Mouse (Mus musculus) C2C12 (cell line): ENCODE data around the gene Rangrf. TPM values are rescaled to one million over a fixed set of nuclear protein-coding genes. Genes with fewer than 3 reads are reported as not detected.
"Not testable (repeated sequence)": the region's sequence is repeated elsewhere in the genome, so short reads cannot be mapped to it uniquely, and the experiment has no call there.

Source experiments
- H3K27me3 ChIP-seq: one replicate; pipeline ENCODE4 v1.6.1; 2011; ENCODE audit not compliant: control insufficient read depth, insufficient read depth, insufficient read length
- H3K36me3 ChIP-seq: one replicate; pipeline ENCODE4 v1.6.1; 2011; ENCODE audit not compliant: control insufficient read depth, insufficient read depth
- H3K4me3 ChIP-seq: one replicate; pipeline ENCODE4 v1.5.1; 2011; ENCODE audit warnings: mild to moderate bottlenecking, control low read depth; ENCODE audit not compliant: poor library complexity, insufficient read depth, severe bottlenecking
- H3K79me2 ChIP-seq: one replicate; pipeline ENCODE4 v1.6.1; 2011; ENCODE audit not compliant: control insufficient read depth, insufficient read depth
- H3K79me3 ChIP-seq: one replicate; pipeline ENCODE4 v1.6.1; 2011; ENCODE audit warnings: low read depth, control low read depth
- H3ac ChIP-seq: one replicate; pipeline ENCODE3; 2011; ENCODE audit warnings: low read depth; ENCODE audit not compliant: control insufficient read depth, insufficient read length
- CEBPB ChIP-seq: IDR thresholded peaks from one replicate; pipeline ENCODE4 v1.6.1; 2011; ENCODE audit warnings: low read depth, mild to moderate bottlenecking, control low read depth, moderate library complexity
- CTCF ChIP-seq: IDR thresholded peaks from one replicate; pipeline ENCODE4 v1.5.1; 2011; ENCODE audit not compliant: control insufficient read depth, insufficient read depth, insufficient read length
- FOSL1 ChIP-seq: IDR thresholded peaks from one replicate; pipeline ENCODE4 v1.8.0; 2011; ENCODE audit warnings: mild to moderate bottlenecking, low read length; ENCODE audit not compliant: poor library complexity, insufficient read depth, severe bottlenecking
- MAX ChIP-seq: IDR thresholded peaks from one replicate; pipeline ENCODE4 v1.6.1; 2011; ENCODE audit warnings: mild to moderate bottlenecking, control low read depth
- MYOD1 ChIP-seq: IDR thresholded peaks from one replicate; pipeline ENCODE4 v1.6.1; 2011; ENCODE audit warnings: low read depth; ENCODE audit not compliant: control insufficient read depth, insufficient read length
- MYOG ChIP-seq: IDR thresholded peaks from one replicate; pipeline ENCODE4 v1.6.1; 2011; ENCODE audit not compliant: control insufficient read depth, insufficient read length; ENCODE audit errors: extremely low read depth
- USF1 ChIP-seq: IDR thresholded peaks from one replicate; pipeline ENCODE4 v1.6.1; 2011; ENCODE audit warnings: low read depth, mild to moderate bottlenecking, control low read depth, moderate library complexity
- polyA plus RNA-seq: library from polyadenylated mRNA; unstranded; fragments of >200 nt; fragmentation: generic; extraction: Trizol; gene quantifications from one replicate; pipeline ENCODE4 v1.2.1, GENCODE M21; 2012; ENCODE audit warnings: missing spikeins

Rangrf gene
- polyA plus RNA-seq, 1 experiment = 76.2 TPM

- no peaks in the 10 kb centered on the region for H3K79me3 ChIP-seq
- no peak for TF ChIP-seq FOSL1
- no peak for TF ChIP-seq CTCF
- TF ChIP-seq MYOG = no peak
- no peak for TF ChIP-seq MYOD1
- TF ChIP-seq USF1 = no peak
- TF ChIP-seq MAX = no peak
- TF ChIP-seq CEBPB = no peak
- H3ac ChIP-seq = no peak overlapping the region
- no peak overlapping the region for H3K4me3 ChIP-seq
- no peaks in the 10 kb centered on the region for H3K79me2 ChIP-seq
- H3K27me3 ChIP-seq = no peaks in the 10 kb centered on the region
- peaks cover 8% of the 10 kb centered on the region for H3K36me3 ChIP-seq
Observed at GRCm38 (mm10) chr11:68980919-68981318, 5.9 kb upstream of the Rangrf start.

DNA sequence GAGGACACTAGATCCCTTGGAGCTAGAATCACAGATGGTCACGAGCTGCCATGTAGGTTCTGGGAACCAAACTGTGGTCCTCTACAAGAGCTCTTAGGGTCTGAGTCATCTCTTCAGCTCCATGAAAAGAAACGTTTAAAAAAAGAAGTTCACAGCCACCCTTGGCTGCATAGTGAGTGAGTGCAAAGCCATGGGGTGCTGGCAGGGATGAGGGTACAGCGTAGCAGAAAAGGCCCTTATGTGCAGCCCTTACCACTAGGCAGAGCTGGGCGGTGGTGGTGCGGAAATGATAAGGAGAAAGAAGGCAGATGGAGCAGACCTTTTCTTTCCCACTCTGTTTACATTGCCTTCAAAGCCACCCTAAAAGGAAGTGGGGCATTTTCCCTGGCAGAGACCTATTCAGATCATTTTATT is 4.3 kb upstream of the Rangrf start:
- no peak overlapping the region for H3ac ChIP-seq
- no peak for TF ChIP-seq MYOD1
- no peak for TF ChIP-seq MAX
- TF ChIP-seq USF1 = no peak
- TF ChIP-seq MYOG = no peak
- TF ChIP-seq FOSL1 = no peak
- TF ChIP-seq CEBPB = no peak
- no peak for TF ChIP-seq CTCF
- no peaks in the 10 kb centered on the region for H3K27me3 ChIP-seq

GRCm38 (mm10) chr11:68975601-68976000 is 616 bp upstream of the Rangrf start:
- Histone ChIP-seq H3K36me3 (no peaks in the 10 kb centered on the region), H3ac (no peak overlapping the region), H3K79me3 (no peaks in the 10 kb centered on the region), H3K79me2 (no peaks in the 10 kb centered on the region), H3K4me3 (no peak overlapping the region), H3K27me3 (no peaks in the 10 kb centered on the region)
- no peak for TF ChIP-seq CTCF
- no peak for TF ChIP-seq FOSL1
- TF ChIP-seq MYOG = no peak
- no peak for TF ChIP-seq CEBPB
- TF ChIP-seq MAX = no peak
- TF ChIP-seq MYOD1 = no peak
- no peak for TF ChIP-seq USF1

More for the DNA sequence above, 4.3 kb upstream of the Rangrf start:
- Histone ChIP-seq H3K79me3 (no peaks in the 10 kb centered on the region), H3K4me3 (no peak overlapping the region), H3K79me2 (no peaks in the 10 kb centered on the region), H3K36me3 (no peaks in the 10 kb centered on the region)

- TF ChIP-seq USF1 (no peak), MYOG (no peak), CEBPB (no peak), MAX (no peak), MYOD1 (no peak), CTCF (no peak), FOSL1 (no peak)
- Histone ChIP-seq H3K4me3 (peak overlapping the region; percentile 28), H3ac (no peak overlapping the region), H3K79me2 (no peaks in the 10 kb centered on the region), H3K79me3 (no peaks in the 10 kb centered on the region), H3K36me3 (no peaks in the 10 kb centered on the region), H3K27me3 (no peaks in the 10 kb centered on the region)
Observed at GRCm38 (mm10) chr11:68974059-68974450, 930 bp downstream of the Rangrf start.

DNA sequence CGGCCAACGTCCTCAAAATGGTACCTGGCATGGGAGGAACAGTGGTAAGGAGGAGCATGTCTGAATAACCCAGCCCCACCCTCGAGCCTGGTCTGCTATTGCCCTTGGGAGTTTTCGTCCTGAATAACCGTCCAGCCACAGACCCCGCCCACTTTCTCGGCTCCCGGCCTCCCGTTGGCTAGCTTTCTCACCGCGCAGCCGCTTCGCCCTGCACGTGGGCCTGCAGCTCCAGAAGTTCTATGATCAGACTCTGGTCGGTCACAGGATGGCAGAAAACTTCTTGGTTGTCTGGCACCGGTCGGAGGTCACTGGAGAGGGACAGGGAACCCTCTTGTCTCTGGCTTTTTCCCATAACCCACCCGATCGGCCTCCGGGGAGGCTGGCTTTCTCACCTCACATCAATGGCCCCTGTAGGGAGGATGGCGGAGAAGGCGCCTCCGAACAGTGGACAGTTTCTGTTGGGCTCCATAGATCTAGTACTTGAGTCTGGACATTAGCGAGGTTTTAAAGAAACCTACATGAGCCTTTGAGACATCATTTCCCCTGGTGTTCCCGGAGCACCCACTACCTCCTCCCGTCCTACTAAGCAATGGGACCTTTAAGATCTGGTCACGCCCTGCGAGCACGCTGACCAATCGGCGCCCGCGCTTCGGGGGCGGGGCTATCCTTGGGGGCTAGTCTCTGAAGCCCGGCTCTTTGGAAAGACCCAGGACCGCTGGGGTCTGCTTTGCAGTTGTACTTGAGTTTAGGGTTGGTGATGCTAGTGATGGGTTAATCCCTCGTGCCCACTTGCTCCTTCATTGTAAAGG is 1.5 kb downstream of the Rangrf start:
- Histone ChIP-seq H3ac (peak overlapping the region; percentile 68), H3K4me3 (peak overlapping the region; percentile 28)
- TF ChIP-seq MAX (peak; percentile 87), USF1 (peak; percentile 29)
- H3K79me3 ChIP-seq, H3K36me3 ChIP-seq, H3K79me2 ChIP-seq, H3K27me3 ChIP-seq: not testable (repeated sequence)

- Histone ChIP-seq H3K79me3 (no peaks in the 10 kb centered on the region), H3K4me3 (no peak overlapping the region), H3K36me3 (no peaks in the 10 kb centered on the region), H3K27me3 (no peaks in the 10 kb centered on the region), H3ac (no peak overlapping the region), H3K79me2 (no peaks in the 10 kb centered on the region)
- TF ChIP-seq MYOD1 (no peak), CTCF (no peak), FOSL1 (no peak), USF1 (no peak), CEBPB (no peak), MYOG (no peak), MAX (no peak)
Observed at GRCm38 (mm10) chr11:68970232-68970631, 4.8 kb downstream of the Rangrf start.
